In the genomic region with DNA sequence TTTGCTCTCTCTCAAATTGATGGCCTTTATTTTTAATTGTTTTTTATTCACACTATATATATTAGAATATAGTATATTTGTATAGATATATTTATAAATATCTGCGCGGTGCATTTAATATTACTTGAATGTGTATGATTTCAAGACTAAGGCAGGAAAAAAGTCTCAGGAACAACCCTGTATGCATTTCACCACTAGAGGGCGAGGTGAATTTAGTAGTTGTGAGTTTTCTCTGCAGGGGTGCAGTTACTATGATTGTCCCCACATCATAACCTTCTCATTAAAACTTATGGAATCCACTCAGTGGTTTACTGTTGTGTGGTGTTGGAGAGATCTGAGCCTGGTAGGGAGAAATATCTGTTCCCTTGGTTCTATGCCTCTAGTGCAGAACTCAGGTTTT, we compare ENCODE assay signal across 10 mouse cellular contexts. TPM values are rescaled to one million over a fixed set of nuclear protein-coding genes. Genes with fewer than 3 reads are reported as not detected.
A peak's percentile ranks its signal among the peaks of the same experiment; 100 is the strongest.
DNase-seq lines count a peak whose midpoint lies in the region; ATAC-seq and TF ChIP-seq lines count a peak whose summit lies in the region.
"Had no signal": no experiment of that assay in that cellular context is flagged by ENCODE, and none has a peak within 500 bp of the region (broad histone marks: within the 10 kb centered on the region; RNA-seq: fewer than 3 reads in every experiment).

No protein-coding gene starts in this region.

- H3K4me1 ChIP-seq in forebrain, embryonic 14.5 days (ENCODE audit: control insufficient read depth, insufficient read depth, low read length), result no peaks in the 10 kb centered on the region
- H3K4me1 ChIP-seq in forebrain, embryonic 15.5 days, result no peaks in the 10 kb centered on the region
- no peaks in the 10 kb centered on the region for H3K4me1 ChIP-seq in limb, embryonic 14.5 days (ENCODE audit: control insufficient read depth, insufficient read depth, low read length)
- peaks cover 8% of the 10 kb centered on the region for H3K4me1 ChIP-seq in limb, embryonic 10.5 days

- WGBS in forebrain, embryonic 14.5 days, result 48% methylated on average over 3 of the region's 3 CpGs
- whole genome bisulfite sequencing in forebrain, embryonic 15.5 days, result 46% methylated on average over 3 of the region's 3 CpGs
- WGBS in limb, embryonic 14.5 days, result 52% methylated on average over 3 of the region's 3 CpGs
- WGBS in limb, embryonic 10.5 days, result 56% methylated on average over 3 of the region's 3 CpGs

- H3K36me3 ChIP-seq in forebrain, embryonic 14.5 days (ENCODE audit: control insufficient read depth, insufficient read depth, low read length), result no peaks in the 10 kb centered on the region
- H3K36me3 ChIP-seq in forebrain, embryonic 15.5 days, result no peaks in the 10 kb centered on the region
- H3K36me3 ChIP-seq in limb, embryonic 14.5 days (ENCODE audit: control insufficient read depth, insufficient read depth, low read length), result no peaks in the 10 kb centered on the region
- no peaks in the 10 kb centered on the region for H3K36me3 ChIP-seq in limb, embryonic 10.5 days

- no peaks in the 10 kb centered on the region for H3K9me3 ChIP-seq in forebrain, embryonic 14.5 days (replicated peaks; ENCODE audit: control insufficient read depth, low read length)
- no peaks in the 10 kb centered on the region for H3K9me3 ChIP-seq in forebrain, embryonic 15.5 days
- H3K9me3 ChIP-seq in limb, embryonic 14.5 days (ENCODE audit: control insufficient read depth, low read length), result no peaks in the 10 kb centered on the region
- no peaks in the 10 kb centered on the region for H3K9me3 ChIP-seq in limb, embryonic 10.5 days (replicated peaks)

- H3K9ac ChIP-seq in forebrain, embryonic 14.5 days (ENCODE audit: low read length), result no peak overlapping the region
- H3K9ac ChIP-seq in forebrain, embryonic 15.5 days (replicated peaks), result no peak overlapping the region
- H3K9ac ChIP-seq in limb, embryonic 14.5 days (ENCODE audit: low read depth, low read length, severe bottlenecking), result no peak overlapping the region

- no peak overlapping the region for H3K4me2 ChIP-seq in forebrain, embryonic 14.5 days (ENCODE audit: low read length)
- H3K4me2 ChIP-seq in forebrain, embryonic 15.5 days (replicated peaks), result no peak overlapping the region
- H3K4me2 ChIP-seq in limb, embryonic 14.5 days (replicated peaks; ENCODE audit: low read depth, low read length, severe bottlenecking), result no peak overlapping the region

- H3K27me3 ChIP-seq in forebrain, embryonic 14.5 days (replicated peaks; ENCODE audit: control insufficient read depth, insufficient read depth, low read length), result no peaks in the 10 kb centered on the region
- no peaks in the 10 kb centered on the region for H3K27me3 ChIP-seq in forebrain, embryonic 15.5 days
- H3K27me3 ChIP-seq in limb, embryonic 14.5 days (ENCODE audit: control insufficient read depth, insufficient read depth, low read length), result no peaks in the 10 kb centered on the region
- no peaks in the 10 kb centered on the region for H3K27me3 ChIP-seq in limb, embryonic 10.5 days (ENCODE audit: low read depth, poor library complexity, severe bottlenecking)

- H3K4me3 ChIP-seq in forebrain, embryonic 14.5 days (ENCODE audit: low read depth, low read length), result no peak overlapping the region
- no peak overlapping the region for H3K4me3 ChIP-seq in forebrain, embryonic 15.5 days
- no peak overlapping the region for H3K4me3 ChIP-seq in limb, embryonic 14.5 days (replicated peaks; ENCODE audit: low read length)
- H3K4me3 ChIP-seq in limb, embryonic 10.5 days, result no peak overlapping the region
- H3K4me3 ChIP-seq: myocyte had no signal

- peak; percentile 44 for DNase-seq in forebrain, embryonic 14.5 days (ENCODE audit: low spot score)
- DNase-seq in limb, embryonic 14.5 days (ENCODE audit: low spot score), result peak; percentile 60
- DNase-seq in limb, embryonic 10.5 days (ENCODE audit: low spot score), result no peak
- DNase-seq in NIH3T3 (ENCODE audit: low read depth), result peak; percentile 71
- peak; percentile 11 for DNase-seq in lung, postnatal 10 days
- DNase-seq in MN1 (ENCODE audit: low spot score), result no peak

- no peak for TF ChIP-seq POLR2A in limb, embryonic 14.5 days (IDR thresholded peaks at IDR 0.05; ENCODE audit: borderline replicate concordance, extremely low read depth, insufficient read depth, insufficient read length)

- ATAC-seq in forebrain, embryonic 14.5 days, result no peak
- no peak for ATAC-seq in forebrain, embryonic 15.5 days (replicated peaks)
- ATAC-seq in limb, embryonic 14.5 days (ENCODE audit: low FRiP score, low read depth), result no peak; the same call in 1 of the 2 replicates
- no peak for ATAC-seq in megakaryocyte-erythroid progenitor cell, adult 5-6 weeks (replicated peaks; ENCODE audit: low FRiP score, low TSS enrichment, poor library complexity, severe bottlenecking)

- H3K27ac ChIP-seq in forebrain, embryonic 14.5 days (ENCODE audit: low read depth, low read length), result no peak overlapping the region
- H3K27ac ChIP-seq in forebrain, embryonic 15.5 days (replicated peaks), result no peak overlapping the region
- H3K27ac ChIP-seq in limb, embryonic 14.5 days (replicated peaks; ENCODE audit: low read depth, low read length), result no peak overlapping the region
- H3K27ac ChIP-seq in limb, embryonic 10.5 days, result no peak overlapping the region

RNA-seq across cellular contexts. Expression of gene Lipf, which starts 18.0 kb away (rescaled TPM):
- not detected in 2 replicates for polyA plus RNA-seq in forebrain, embryonic 14.5 days (2014; fragmentation: Nextera tagmentation; extraction: Ambion mirVana)
- polyA plus RNA-seq in forebrain, embryonic 15.5 days (2015; fragmentation: Nextera tagmentation; extraction: Ambion mirVana), result not detected in 2 replicates
- polyA plus RNA-seq in limb, embryonic 14.5 days (2012; rRNA removed), result 0.19 TPM in 1 of 2 replicates, not detected in the other
- polyA plus RNA-seq in limb, embryonic 14.5 days (2014; fragmentation: Nextera tagmentation; extraction: Ambion mirVana), result not detected in 2 replicates
- polyA plus RNA-seq in limb, embryonic 10.5 days (2016; fragmentation: Nextera tagmentation; extraction: Ambion mirVana), result not detected in 2 replicates
- not detected in 2 replicates for total RNA-seq in megakaryocyte-erythroid progenitor cell, adult 5-6 weeks (2014; fragmentation: Nextera tagmentation)
- total RNA-seq in megakaryocyte-erythroid progenitor cell, adult 5-6 weeks (2017), result not detected in 2 replicates
- total RNA-seq: layer of hippocampus, adult 18-20 months had no signal
- polyA plus RNA-seq: myocyte had no signal

RNA-seq across cellular contexts. Expression of gene Lipk, which starts 29.1 kb away (rescaled TPM):
- polyA plus RNA-seq in forebrain, embryonic 14.5 days (2014; fragmentation: Nextera tagmentation; extraction: Ambion mirVana), result not detected in 2 replicates
- not detected in 2 replicates for polyA plus RNA-seq in forebrain, embryonic 15.5 days (2015; fragmentation: Nextera tagmentation; extraction: Ambion mirVana)
- 0.59 and 0.73 TPM in 2 replicates for polyA plus RNA-seq in limb, embryonic 14.5 days (2012; rRNA removed)
- polyA plus RNA-seq in limb, embryonic 14.5 days (2014; fragmentation: Nextera tagmentation; extraction: Ambion mirVana), result 0.95 and 1.8 TPM in 2 replicates
- not detected in 2 replicates for polyA plus RNA-seq in limb, embryonic 10.5 days (2016; fragmentation: Nextera tagmentation; extraction: Ambion mirVana)
- total RNA-seq in megakaryocyte-erythroid progenitor cell, adult 5-6 weeks (2014; fragmentation: Nextera tagmentation), result not detected in 2 replicates
- total RNA-seq in megakaryocyte-erythroid progenitor cell, adult 5-6 weeks (2017), result not detected in 2 replicates
- total RNA-seq: layer of hippocampus, adult 18-20 months had no signal
- polyA plus RNA-seq: myocyte had no signal

Comparison
In these comparisons a context has a peak if more than half of its experiments do, and no peak if none do; other contexts are left out.
1. DNase-seq: peak in forebrain, embryonic 14.5 days (single experiment), limb, embryonic 14.5 days (single experiment), NIH3T3 (single experiment) and lung, postnatal 10 days (single experiment); none in limb, embryonic 10.5 days (single experiment) and MN1 (single experiment).